Mouse (Mus musculus) lung, embryonic 15.5 days (tissue): ENCODE data around the gene Stag2. TPM values are rescaled to one million over a fixed set of nuclear protein-coding genes. Genes with fewer than 3 reads are reported as not detected.

Experiments used
- ATAC-seq: fragments of 200-750 bp; cut with Nextera tagmentation; 2 replicates; pipeline ENCODE4 v1.8.0; 2017; ENCODE audit warnings: moderate number of reproducible peaks, borderline replicate concordance; ENCODE audit not compliant: low FRiP score, low TSS enrichment; ENCODE audit errors: extremely low read depth
- H3K27ac ChIP-seq: fragments of 300-500 bp; sonication (generic); 2 replicates; pipeline ENCODE4 v1.5.1; 2015; ENCODE audit warnings: moderate library complexity, mild to moderate bottlenecking, inconsistent platforms
- H3K27me3 ChIP-seq: fragments of 300-500 bp; sonication (generic); 2 replicates; pipeline ENCODE4 v1.6.1; 2015; ENCODE audit warnings: inconsistent platforms
- H3K36me3 ChIP-seq: fragments of 300-500 bp; sonication (generic); 2 replicates; pipeline ENCODE4 v1.6.1; 2015; ENCODE audit warnings: inconsistent platforms
- H3K4me1 ChIP-seq: fragments of 300-500 bp; sonication (generic); 2 replicates; pipeline ENCODE4 v1.6.1; 2015; ENCODE audit warnings: inconsistent platforms
- H3K4me2 ChIP-seq: fragments of 300-500 bp; sonication (generic); 2 replicates; pipeline ENCODE4 v1.6.1; 2015; ENCODE audit warnings: inconsistent platforms, mild to moderate bottlenecking, moderate library complexity
- H3K4me3 ChIP-seq: fragments of 300-500 bp; sonication (generic); 2 replicates; pipeline ENCODE4 v1.5.1; 2015; ENCODE audit warnings: mild to moderate bottlenecking, inconsistent platforms
- H3K9ac ChIP-seq: fragments of 300-500 bp; sonication (generic); 2 replicates; pipeline ENCODE4 v1.6.1; 2015; ENCODE audit warnings: inconsistent platforms
- H3K9me3 ChIP-seq: fragments of 300-500 bp; sonication (generic); 2 replicates; pipeline ENCODE4 v1.6.1; 2016; ENCODE audit warnings: inconsistent platforms
- WGBS: fragments of 180-500 bp; shearing (Covaris S2); methylation state at CpG from one replicate; pipeline ENCODE4 v1.1.7; 2015; 5-methylcytosine and 5-hydroxymethylcytosine counted together
- polyA plus RNA-seq: library from polyadenylated mRNA; unstranded; fragments of >200 nt; fragmentation: Nextera tagmentation; extraction: Ambion mirVana; gene quantifications from 2 replicates; pipeline ENCODE4 v1.2.1, GENCODE M21; 2015

Gene Stag2
- polyA plus RNA-seq, result 48.9 and 49.3 TPM in 2 replicates

GRCm38 (mm10) chrX:42148788-42149556 is at the start of gene Stag2:
Gene Stag2, plus strand, starts transcription at chrX:42149317.
- H3K4me3 ChIP-seq, result peak within 1 kb of the TSS; percentile 60
- peak within 1 kb of the TSS; percentile 100 for H3K27ac ChIP-seq
- no peaks in the 10 kb centered on the region for H3K9me3 ChIP-seq
- H3K4me1 ChIP-seq, result no peaks in the 10 kb centered on the region
- H3K4me2 ChIP-seq, result peak within 1 kb of the TSS; percentile 47
- H3K36me3 ChIP-seq, result no peaks in the 10 kb centered on the region
- peak within 1 kb of the TSS; percentile 75 for H3K9ac ChIP-seq
- WGBS, result 10% methylated on average over 73 of the region's 76 CpGs
- peak; percentile 85 for ATAC-seq
- no peaks in the 10 kb centered on the region for H3K27me3 ChIP-seq

GRCm38 (mm10) chrX:42107137-42107536 is 42.0 kb upstream of the Stag2 start:
- Histone ChIP-seq H3K9me3 (no peaks in the 10 kb centered on the region), H3K4me3 (no peak overlapping the region), H3K27me3 (no peaks in the 10 kb centered on the region), H3K36me3 (peaks cover 11% of the 10 kb centered on the region), H3K4me1 (no peaks in the 10 kb centered on the region), H3K4me2 (no peak overlapping the region), H3K9ac (no peak overlapping the region), H3K27ac (no peak overlapping the region)
- WGBS, result 68% methylated on average over 6 of the region's 6 CpGs
- ATAC-seq, result no peak

GRCm38 (mm10) chrX:42110585-42110984 is 38.5 kb upstream of the Stag2 start:
- Histone ChIP-seq H3K27me3 (no peaks in the 10 kb centered on the region), H3K9me3 (no peaks in the 10 kb centered on the region), H3K36me3 (peaks cover 11% of the 10 kb centered on the region), H3K4me3 (no peak overlapping the region), H3K27ac (no peak overlapping the region), H3K4me2 (no peak overlapping the region), H3K4me1 (no peaks in the 10 kb centered on the region), H3K9ac (no peak overlapping the region)
- 73% methylated on average over 1 of the region's 1 CpGs for WGBS
- ATAC-seq, result no peak

- Histone ChIP-seq H3K4me1 (no peaks in the 10 kb centered on the region), H3K4me3 (no peak overlapping the region), H3K9ac (no peak overlapping the region), H3K36me3 (no peaks in the 10 kb centered on the region), H3K27ac (no peak overlapping the region), H3K9me3 (no peaks in the 10 kb centered on the region), H3K27me3 (no peaks in the 10 kb centered on the region), H3K4me2 (no peak overlapping the region)
- 77% methylated on average over 6 of the region's 6 CpGs for WGBS
- no peak for ATAC-seq
Observed at GRCm38 (mm10) chrX:42119442-42120048, 29.6 kb upstream of the Stag2 start.

DNA sequence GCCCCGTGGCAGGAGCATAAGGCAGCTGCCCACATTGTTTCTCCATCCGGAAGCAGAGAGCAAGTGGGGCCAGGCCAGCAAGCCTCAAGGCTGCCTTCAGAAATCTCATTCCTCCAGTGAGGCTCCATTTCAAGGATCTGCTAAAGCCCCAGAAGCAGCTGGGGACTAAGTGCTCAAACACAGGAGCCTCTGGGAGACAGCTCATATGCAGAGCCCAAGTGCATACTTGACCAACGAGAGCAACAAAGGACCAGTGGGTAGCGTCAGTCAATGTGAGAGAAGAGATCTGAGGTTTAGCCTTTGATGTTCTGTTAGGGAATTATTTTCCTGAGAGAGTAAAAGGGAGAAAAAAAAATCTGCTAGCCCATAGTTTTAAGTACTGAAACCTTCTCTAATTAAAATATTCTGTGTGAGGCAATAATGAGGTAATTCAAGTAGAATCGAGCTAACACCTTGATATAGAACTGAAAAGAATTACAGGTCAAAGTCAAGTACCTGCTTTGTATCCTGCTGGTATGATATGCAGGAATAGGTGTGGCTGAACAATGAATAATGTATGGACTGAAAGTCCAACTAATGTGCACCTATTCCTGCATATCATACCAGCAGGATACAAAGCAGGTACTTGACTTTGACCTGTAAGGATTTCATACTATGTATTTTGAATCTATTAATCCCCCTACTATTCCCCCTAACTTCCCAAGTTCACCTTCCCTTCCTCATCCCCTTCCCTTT is 24.0 kb upstream of the Stag2 start:
- no peaks in the 10 kb centered on the region for H3K36me3 ChIP-seq
- no peaks in the 10 kb centered on the region for H3K27me3 ChIP-seq
- no peaks in the 10 kb centered on the region for H3K9me3 ChIP-seq
- H3K4me1 ChIP-seq, result no peaks in the 10 kb centered on the region
- 52% methylated on average over 5 of the region's 5 CpGs for WGBS
- H3K4me3 ChIP-seq, result no peak overlapping the region
- H3K9ac ChIP-seq, result no peak overlapping the region
- no peak overlapping the region for H3K27ac ChIP-seq
- H3K4me2 ChIP-seq, result no peak overlapping the region
- ATAC-seq, result no peak

DNA sequence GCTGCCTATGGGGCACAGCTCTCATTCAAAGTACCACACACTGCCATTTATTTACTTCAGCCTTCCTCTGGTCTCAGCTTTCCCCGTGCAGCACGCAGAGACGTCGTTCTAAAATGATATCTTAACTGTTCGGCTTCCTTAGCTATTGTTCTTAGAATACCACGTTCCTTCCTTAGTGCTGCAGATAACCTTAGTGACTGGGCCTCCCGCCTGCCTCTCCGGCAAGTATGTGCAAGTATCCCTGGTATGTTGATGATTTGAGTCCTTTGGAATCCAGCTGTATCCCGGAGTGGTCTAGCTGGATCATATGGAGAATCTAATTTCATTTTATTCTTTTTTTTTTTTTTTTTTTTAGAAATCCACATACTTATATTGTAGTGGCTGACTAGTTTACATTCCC is 9.2 kb upstream of the Stag2 start:
- Histone ChIP-seq H3K9me3 (no peaks in the 10 kb centered on the region), H3K27me3 (no peaks in the 10 kb centered on the region), H3K4me2 (0 out of 2 replicates have a peak overlapping the region, but pooled peaks have one; percentile 8), H3K9ac (no peak overlapping the region), H3K4me3 (no peak overlapping the region), H3K27ac (peak overlapping the region; percentile 78), H3K4me1 (no peaks in the 10 kb centered on the region; the same call in 1 of the 2 replicates), H3K36me3 (no peaks in the 10 kb centered on the region)
- 16% methylated on average over 9 of the region's 9 CpGs for WGBS
- peak; percentile 80; the same call in 1 of the 2 replicates for ATAC-seq

DNA sequence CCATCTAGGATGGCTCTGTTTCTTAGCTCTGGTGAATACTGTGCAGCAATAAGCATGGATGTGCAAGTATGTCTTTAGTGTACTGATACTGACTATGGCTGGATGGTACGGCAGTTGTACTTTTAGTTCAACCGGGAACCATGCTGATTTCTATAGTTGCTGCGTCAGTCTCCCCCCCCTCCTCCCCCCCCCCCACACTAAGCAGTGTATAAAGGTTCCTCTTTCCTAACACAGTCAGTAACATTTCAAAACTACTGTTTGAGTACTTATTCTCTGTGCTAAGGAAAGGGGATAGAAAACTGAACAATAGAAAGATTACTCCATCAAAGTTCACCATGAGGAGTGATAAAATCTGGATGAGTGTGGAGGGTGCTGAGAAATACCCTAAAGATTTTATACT is 6.5 kb upstream of the Stag2 start:
- Histone ChIP-seq H3K9ac (no peak overlapping the region), H3K4me1 (no peaks in the 10 kb centered on the region; the same call in 1 of the 2 replicates), H3K4me2 (no peak overlapping the region), H3K9me3 (no peaks in the 10 kb centered on the region), H3K4me3 (no peak overlapping the region), H3K36me3 (no peaks in the 10 kb centered on the region), H3K27ac (no peak overlapping the region), H3K27me3 (no peaks in the 10 kb centered on the region)
- whole genome bisulfite sequencing, result 82% methylated on average over 3 of the region's 3 CpGs
- no peak for ATAC-seq

DNA sequence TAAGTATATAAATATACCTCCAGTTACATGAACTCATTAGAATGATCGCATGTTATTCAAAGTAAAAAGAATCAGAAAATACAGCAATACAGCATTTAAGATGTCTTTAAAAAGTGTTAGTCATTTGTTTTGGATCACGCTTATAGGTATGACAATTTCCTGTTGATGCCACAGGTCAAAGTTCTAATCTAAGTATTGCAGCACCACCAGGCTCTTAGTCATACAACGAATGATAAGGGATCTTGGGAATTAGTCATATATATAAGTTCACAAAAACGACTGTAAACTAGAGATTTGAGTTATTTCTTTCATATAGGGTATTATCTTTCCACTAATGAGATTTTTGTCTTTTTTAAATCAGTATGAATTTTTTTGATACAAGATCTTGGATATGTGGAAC is 5.1 kb upstream of the Stag2 start:
- Histone ChIP-seq H3K4me3 (no peak overlapping the region), H3K36me3 (no peaks in the 10 kb centered on the region), H3K4me1 (no peaks in the 10 kb centered on the region; the same call in 1 of the 2 replicates), H3K27ac (no peak overlapping the region), H3K9ac (no peak overlapping the region), H3K27me3 (no peaks in the 10 kb centered on the region), H3K4me2 (no peak overlapping the region), H3K9me3 (no peaks in the 10 kb centered on the region)
- no peak for ATAC-seq
- 68% methylated on average over 4 of the region's 4 CpGs for WGBS

- no peaks in the 10 kb centered on the region for H3K4me1 ChIP-seq
- H3K4me2 ChIP-seq, result peak overlapping the region; percentile 47
- H3K27ac ChIP-seq, result peak overlapping the region; percentile 93
- H3K9me3 ChIP-seq, result no peaks in the 10 kb centered on the region
- ATAC-seq, result no peak
- H3K27me3 ChIP-seq, result no peaks in the 10 kb centered on the region
- peak overlapping the region; percentile 42 for H3K4me3 ChIP-seq
- H3K36me3 ChIP-seq, result no peaks in the 10 kb centered on the region
- H3K9ac ChIP-seq, result no peak overlapping the region
- WGBS, result 38% methylated on average over 5 of the region's 5 CpGs
Observed at GRCm38 (mm10) chrX:42148016-42148451, 1.1 kb upstream of the Stag2 start.

DNA sequence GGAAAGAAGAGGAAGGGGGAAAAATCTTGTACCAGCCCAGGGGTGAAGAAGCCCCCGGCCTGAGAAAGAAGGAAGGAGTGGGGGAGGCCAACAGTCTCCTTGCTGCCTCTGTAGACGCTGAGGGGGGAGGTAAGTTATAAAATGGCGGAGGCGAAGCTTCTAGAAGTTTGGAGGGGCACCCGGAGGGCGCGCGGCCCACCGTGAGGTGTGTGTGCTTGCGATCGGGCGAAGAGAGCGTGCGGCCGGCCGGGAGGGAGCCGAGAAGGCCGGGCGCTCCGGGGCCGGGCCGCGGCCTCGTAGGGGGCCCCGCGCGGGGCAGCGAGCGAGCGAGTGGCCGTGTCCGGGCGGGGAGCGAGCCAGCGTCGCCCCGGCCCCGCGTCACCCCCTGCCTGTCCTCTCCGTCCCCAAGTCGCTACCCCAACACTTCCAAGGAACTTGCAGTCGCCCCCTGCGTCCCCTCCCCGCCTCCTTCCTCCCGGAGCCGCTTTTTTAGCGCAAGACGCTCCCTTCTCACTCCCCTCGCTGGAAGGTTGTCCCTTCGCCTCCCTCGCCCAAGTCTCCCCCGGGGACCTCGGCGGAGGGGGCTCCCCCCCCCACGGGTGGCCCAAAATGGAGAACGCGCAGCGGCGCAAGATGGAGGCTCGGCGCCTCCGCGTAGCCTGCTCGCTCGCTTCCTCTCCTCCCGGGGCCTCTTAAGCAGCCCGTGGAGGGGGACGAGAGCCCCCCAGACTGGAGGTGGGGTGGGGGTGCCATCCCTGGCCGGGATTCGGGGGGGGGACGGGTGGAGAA is 634 bp downstream of the Stag2 start:
- Histone ChIP-seq H3K4me1 (no peaks in the 10 kb centered on the region), H3K9ac (peak overlapping the region; percentile 75), H3K27me3 (no peaks in the 10 kb centered on the region), H3K4me3 (peak overlapping the region; percentile 60), H3K9me3 (no peaks in the 10 kb centered on the region), H3K36me3 (no peaks in the 10 kb centered on the region), H3K27ac (peak overlapping the region; percentile 100), H3K4me2 (peak overlapping the region; percentile 46)
- ATAC-seq, result peak; percentile 6
- 12% methylated on average over 54 of the region's 71 CpGs for WGBS

- Histone ChIP-seq H3K4me2 (peak overlapping the region; percentile 46), H3K4me3 (peak overlapping the region; percentile 60), H3K9ac (peak overlapping the region; percentile 75), H3K9me3 (no peaks in the 10 kb centered on the region), H3K27ac (peak overlapping the region; percentile 100), H3K36me3 (no peaks in the 10 kb centered on the region), H3K4me1 (no peaks in the 10 kb centered on the region), H3K27me3 (no peaks in the 10 kb centered on the region)
- peak; percentile 75 for ATAC-seq
- WGBS, result 4% methylated on average over 19 of the region's 40 CpGs
Observed at GRCm38 (mm10) chrX:42150346-42151023, 1.4 kb downstream of the Stag2 start.
